Mouse (Mus musculus): ENCODE measurements around the gene Myo1g.

- no peak for TF ChIP-seq CTCF (IDR thresholded peaks at IDR 0.05; ENCODE audit: control insufficient read depth, insufficient read depth, insufficient read length)
- no peak for TF ChIP-seq FOSL1 (IDR thresholded peaks at IDR 0.05; ENCODE audit: insufficient read depth, low read length, poor library complexity, severe bottlenecking)
- no peak for TF ChIP-seq USF1 (IDR thresholded peaks at IDR 0.05; ENCODE audit: low read depth)
- no peak for TF ChIP-seq CEBPB (IDR thresholded peaks at IDR 0.05; ENCODE audit: low read depth)
- no peak for TF ChIP-seq MYOD1 (IDR thresholded peaks at IDR 0.05; ENCODE audit: control insufficient read depth, insufficient read length, low read depth)
- TF ChIP-seq MAX (IDR thresholded peaks at IDR 0.05) = no peak
- no peak for TF ChIP-seq MYOG (IDR thresholded peaks at IDR 0.05; ENCODE audit: control insufficient read depth, extremely low read depth, insufficient read length)
These were observed 52.2 kb downstream of the Myo1g start for GRCm38 (mm10) chr11:6468541-6468940.

Data from C2C12 (cell line).